Mouse (Mus musculus): ENCODE results near the gene C4b.

DNA sequence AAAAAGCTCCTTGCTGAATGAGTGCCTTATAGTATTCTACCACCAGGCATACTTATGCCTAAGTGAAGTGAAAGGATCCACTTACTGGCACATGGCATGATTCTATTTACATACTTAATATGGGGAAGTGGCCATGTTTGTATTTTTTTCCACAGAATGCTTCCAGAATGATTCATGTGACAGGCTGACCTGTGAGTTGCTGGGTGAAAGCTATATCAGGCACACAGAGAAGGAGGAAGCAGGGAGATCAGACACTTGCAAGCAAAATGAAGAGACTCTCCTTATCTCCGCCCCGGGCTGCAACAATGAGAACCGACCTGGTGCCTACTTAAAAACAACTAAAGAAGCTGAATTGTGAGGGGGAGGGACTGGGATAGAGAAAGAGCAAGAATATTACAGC, 17.8 kb upstream of the C4b start:
- TF ChIP-seq GATA1 (IDR thresholded peaks at IDR 0.05; ENCODE audit: low read length), result no peak
- TF ChIP-seq TAL1 (IDR thresholded peaks at IDR 0.05; ENCODE audit: low read length), result no peak
